Mouse (Mus musculus): Measurements from ENCODE around the gene Dnajc6.

The Dnajc6 gene

DNA sequence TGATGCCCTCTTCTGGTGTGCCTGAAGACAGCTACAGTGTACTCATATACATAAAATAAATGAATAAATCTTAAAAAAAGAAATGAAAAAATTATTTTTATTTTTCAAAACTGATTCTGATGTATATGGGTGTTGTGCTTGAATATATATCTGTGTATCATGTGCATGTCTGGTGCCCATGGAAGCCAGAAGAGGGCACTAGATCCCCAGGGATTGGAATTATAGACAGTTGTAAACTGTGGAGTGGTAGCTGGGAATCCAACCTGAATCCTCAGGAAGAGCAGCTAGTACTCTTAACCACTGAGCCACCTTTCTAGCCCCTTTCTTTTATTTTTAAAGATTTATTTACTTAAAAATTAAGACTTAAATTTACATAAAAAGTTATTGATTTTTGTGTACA is 9.9 kb downstream of the Dnajc6 start:
- no peak for DNase-seq (ENCODE audit: inconsistent age in 2 of 2, low spot score in 1 of 2)

GRCm38 (mm10) chr4:101507571-101508422 is 11.3 kb downstream of the Dnajc6 start:
- DNase-seq (ENCODE audit: inconsistent age in 2 of 2, low spot score in 1 of 2): peak; percentile 36 to 75

DNA sequence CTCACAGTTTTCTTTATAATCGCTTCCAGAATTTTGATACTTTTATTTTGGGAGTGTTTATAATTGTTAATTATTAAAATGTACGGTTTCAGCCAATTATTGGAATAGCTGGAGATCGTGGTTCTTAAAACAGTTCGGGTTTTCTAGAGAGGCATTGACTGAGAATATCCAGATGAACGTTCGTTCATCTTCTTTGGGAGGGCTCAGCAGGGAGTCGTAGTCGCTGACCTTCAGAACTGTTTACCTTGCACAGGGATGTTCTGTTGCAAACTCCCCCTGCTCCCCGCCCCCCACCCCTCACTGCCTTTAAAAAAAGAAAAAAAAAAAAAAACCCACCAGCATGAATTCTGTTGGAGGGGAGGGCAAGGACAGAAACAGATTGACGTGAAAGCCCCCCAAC is 12.0 kb downstream of the Dnajc6 start:
- DNase-seq (ENCODE audit: inconsistent age in 2 of 2, low spot score in 1 of 2): no peak

GRCm38 (mm10) chr4:101508851-101509577 is 12.6 kb downstream of the Dnajc6 start:
- peak; percentile 22 to 53 for DNase-seq (ENCODE audit: inconsistent age in 2 of 2, low spot score in 1 of 2)

DNA sequence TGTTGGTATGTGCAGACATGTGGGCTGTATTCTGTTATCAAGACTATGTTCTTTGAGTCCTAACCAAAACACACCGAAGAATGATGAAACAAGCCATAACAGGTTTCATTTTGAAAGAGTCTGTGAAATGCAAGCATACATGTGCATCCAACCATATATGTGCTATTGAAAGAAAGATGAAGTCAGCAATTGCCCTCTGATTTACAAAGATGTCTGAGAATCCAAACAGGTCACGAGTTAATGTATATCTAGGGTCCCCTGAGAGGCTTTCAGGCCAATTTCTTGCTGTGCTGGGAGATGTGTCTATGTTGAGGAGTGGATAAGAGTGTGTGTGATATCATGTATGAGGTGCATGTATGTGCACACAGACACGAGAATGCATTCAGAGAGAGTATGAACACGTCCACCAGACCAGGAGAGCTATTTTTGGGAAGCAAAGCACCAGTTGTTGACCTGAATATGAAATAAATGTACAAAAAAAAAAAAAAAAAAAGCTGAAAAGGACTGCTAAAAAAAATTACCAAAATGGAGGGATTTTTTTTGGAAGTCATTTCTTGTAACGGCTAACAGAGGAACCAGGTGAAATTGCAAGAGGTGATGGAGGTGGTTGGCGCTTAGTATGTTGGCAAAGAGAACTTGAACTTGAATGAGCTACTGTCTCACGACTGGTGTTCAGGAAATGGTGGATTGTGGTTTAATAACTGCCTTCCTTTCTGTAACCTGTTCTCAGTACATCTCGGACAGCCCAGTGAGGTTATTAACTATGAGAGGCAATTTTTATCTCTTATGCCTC is 13.9 kb downstream of the Dnajc6 start:
- no peak for DNase-seq (ENCODE audit: inconsistent age in 2 of 2, low spot score in 1 of 2)

- no peak for DNase-seq (ENCODE audit: inconsistent age in 2 of 2, low spot score in 1 of 2)
Observed at GRCm38 (mm10) chr4:101510904-101511210, 14.4 kb downstream of the Dnajc6 start.

- no peak for DNase-seq (ENCODE audit: inconsistent age in 2 of 2, low spot score in 1 of 2)
Observed at GRCm38 (mm10) chr4:101511768-101512521, 15.5 kb downstream of the Dnajc6 start.

DNA sequence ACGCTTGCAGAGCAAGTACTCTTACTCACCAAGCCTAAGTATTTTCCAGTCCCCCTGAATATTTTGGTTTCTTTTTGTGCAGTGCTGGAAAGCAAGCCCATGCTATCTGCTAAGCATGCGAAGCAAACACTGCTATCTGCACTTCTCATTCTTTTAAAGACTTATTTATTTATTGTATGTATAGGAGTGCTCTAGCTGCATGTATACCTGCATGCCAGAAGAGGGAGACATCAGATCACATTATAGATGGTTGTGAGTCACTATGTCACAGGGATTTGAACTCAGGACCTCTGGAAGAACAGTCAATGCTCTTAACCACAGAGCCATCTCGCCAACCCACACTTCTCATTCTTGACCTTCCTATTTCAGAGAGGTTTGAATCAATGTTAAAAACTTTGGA is 16.8 kb downstream of the Dnajc6 start:
- no peak for DNase-seq (ENCODE audit: inconsistent age in 2 of 2, low spot score in 1 of 2)

GRCm38 (mm10) chr4:101515853-101516252 is 19.4 kb downstream of the Dnajc6 start:
- no peak for DNase-seq (ENCODE audit: inconsistent age in 2 of 2, low spot score in 1 of 2)

DNA sequence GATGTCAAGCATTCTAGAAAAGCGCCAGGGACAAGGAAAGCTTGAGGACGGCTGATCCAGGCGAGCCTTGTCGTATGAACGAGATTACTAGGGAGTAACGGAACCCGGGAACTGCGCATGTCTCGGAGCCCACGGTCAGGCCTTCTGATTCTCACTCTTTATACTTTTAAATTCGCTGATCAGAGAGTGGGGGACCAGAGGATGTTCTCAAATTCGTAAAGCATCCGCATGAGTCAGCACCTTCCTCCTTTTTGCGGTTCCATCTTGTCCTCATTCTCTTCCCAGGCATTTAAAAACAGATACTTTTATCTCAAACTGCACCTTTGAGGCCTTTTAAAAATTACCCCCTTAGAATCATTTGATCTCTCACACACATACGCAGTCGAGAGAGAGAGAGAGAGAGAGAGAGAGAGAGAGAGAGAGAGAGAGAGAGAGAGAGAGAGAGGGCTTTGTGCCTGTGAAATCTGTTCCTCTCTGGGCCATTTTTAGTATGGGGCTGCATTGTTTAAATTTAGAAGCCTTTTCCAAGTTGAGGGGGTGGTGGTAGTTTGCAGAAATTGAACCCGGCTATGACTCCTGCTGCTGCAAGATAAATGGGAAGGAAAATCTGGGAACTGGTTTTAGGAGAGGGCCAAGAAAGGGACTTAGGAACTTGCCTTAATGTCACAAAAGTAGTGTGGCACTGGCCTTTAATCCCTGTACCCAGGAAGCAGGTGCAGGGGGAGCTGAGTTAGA is 20.2 kb downstream of the Dnajc6 start:
- DNase-seq (ENCODE audit: inconsistent age in 2 of 2, low spot score in 1 of 2): no peak

DNA sequence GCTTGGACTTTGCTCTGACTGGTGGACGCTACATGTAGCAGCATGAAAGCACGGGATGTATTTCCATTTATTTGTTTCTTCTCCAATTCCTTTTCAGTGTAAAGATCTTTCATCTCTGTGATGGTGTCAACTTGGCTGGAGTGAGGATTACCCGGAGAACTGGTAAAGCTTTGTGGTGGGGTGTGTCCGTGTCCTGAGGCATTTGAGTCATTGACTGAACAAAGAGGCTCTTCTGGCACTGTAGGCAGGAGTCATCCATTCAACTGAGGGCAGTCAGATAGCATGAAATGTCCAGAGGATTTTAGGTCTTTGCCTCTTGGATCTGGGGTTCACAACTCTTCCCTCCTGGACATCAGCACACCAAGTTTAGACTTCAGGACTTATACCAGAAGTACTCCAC is 35.5 kb downstream of the Dnajc6 start:
- no peak for DNase-seq (ENCODE audit: inconsistent age in 2 of 2, low spot score in 1 of 2)

- no peak for DNase-seq (ENCODE audit: inconsistent age in 2 of 2, low spot score in 1 of 2)
Observed at GRCm38 (mm10) chr4:101540516-101540915, 44.1 kb downstream of the Dnajc6 start.

DNA sequence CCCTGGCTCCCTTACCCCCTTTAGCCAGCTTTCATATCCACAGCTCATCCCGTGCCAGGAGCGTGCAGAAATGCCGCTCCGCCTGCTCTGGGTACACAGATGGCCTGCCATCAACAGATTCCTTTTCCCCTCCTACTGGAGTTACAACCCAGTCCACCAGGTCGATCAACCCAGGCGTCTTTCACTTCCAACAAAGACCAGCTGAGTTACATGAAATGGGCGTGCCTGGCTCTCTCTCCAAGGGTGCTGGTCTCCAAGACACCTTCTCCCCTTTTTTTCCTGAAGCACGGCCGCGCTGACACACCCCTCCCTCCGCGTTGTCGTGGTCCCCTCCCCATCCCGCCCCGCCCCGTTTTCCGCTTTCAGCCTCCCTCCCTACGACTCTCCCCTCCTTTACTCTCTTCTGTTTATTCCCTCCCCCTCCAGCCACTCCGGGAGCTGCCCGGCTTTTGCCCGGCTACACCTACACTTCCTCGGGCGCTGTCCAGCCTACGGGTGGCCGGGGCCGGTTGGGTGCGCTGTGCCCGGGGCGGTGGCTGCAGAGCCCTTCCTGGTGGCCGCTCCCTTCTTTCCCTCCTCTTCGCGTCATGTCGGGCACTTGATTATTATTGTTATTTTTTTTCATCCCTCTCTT is 53.6 kb downstream of the Dnajc6 start:
- peak; percentile 53 to 73 for DNase-seq (ENCODE audit: inconsistent age in 2 of 2, low spot score in 1 of 2)

- peak; percentile 59 to 78 for DNase-seq (ENCODE audit: inconsistent age in 2 of 2, low spot score in 1 of 2)
Observed at GRCm38 (mm10) chr4:101550671-101551161, 54.3 kb downstream of the Dnajc6 start.

DNA sequence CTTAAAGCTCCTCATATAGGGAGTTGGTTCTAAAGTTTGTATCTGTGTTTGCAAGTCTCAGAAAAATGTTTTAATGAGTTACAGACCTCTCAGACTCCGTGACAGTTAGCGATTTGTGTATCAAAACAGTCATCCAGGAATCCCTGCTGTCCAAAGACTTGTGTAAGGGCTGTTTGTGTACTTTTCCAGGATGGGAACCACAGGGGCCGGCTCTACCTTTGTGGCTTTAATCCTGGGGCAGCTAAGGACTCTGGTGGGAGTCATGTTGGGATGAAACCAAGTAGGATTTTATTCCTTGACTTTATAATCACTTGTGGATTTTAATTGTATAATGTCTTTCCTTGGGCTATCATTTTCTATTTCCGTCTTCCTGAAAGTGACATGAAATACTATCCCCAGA is 55.0 kb downstream of the Dnajc6 start:
- DNase-seq (ENCODE audit: inconsistent age in 2 of 2, low spot score in 1 of 2): no peak

DNA sequence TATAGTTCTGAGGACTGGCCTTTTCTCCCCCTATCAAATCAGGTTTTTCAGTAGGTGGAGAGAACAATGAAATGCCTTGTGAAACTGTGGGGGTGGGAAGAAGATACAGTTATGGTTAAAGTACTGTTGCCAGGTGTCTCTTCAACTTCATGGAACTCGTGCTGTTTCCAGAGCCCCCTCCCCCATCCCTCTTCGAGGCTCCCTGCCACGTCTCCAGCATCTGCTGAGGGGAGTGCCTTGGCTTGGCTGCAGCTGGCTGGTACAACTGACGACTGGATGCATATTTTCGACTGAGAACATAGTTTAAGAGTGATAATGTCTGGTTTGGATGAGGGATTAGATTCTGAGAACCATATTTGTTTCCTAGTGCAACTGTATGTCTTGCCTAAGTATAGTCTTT is 55.9 kb downstream of the Dnajc6 start:
- DNase-seq (ENCODE audit: inconsistent age in 2 of 2, low spot score in 1 of 2): no peak

GRCm38 (mm10) chr4:101555016-101555415 is 58.6 kb downstream of the Dnajc6 start:
- no peak for DNase-seq (ENCODE audit: inconsistent age in 2 of 2, low spot score in 1 of 2)

- no peak for DNase-seq (ENCODE audit: inconsistent age in 2 of 2, low spot score in 1 of 2)
Observed at GRCm38 (mm10) chr4:101560137-101560536, 63.7 kb downstream of the Dnajc6 start.

GRCm38 (mm10) chr4:101562836-101563235 is 66.4 kb downstream of the Dnajc6 start:
- no peak for DNase-seq (ENCODE audit: inconsistent age in 2 of 2, low spot score in 1 of 2)

- no peak for DNase-seq (ENCODE audit: inconsistent age in 2 of 2, low spot score in 1 of 2)
Observed at GRCm38 (mm10) chr4:101563607-101564006, 67.2 kb downstream of the Dnajc6 start.

Measured in adrenal gland, adult (tissue).